Mouse (Mus musculus): ENCODE results near the gene Adarb2. TPM values are rescaled to one million over a fixed set of nuclear protein-coding genes. Genes with fewer than 3 reads are reported as not detected.

Gene Adarb2
- total RNA-seq, 2 experiments from 2014 or later = not detected

DNA sequence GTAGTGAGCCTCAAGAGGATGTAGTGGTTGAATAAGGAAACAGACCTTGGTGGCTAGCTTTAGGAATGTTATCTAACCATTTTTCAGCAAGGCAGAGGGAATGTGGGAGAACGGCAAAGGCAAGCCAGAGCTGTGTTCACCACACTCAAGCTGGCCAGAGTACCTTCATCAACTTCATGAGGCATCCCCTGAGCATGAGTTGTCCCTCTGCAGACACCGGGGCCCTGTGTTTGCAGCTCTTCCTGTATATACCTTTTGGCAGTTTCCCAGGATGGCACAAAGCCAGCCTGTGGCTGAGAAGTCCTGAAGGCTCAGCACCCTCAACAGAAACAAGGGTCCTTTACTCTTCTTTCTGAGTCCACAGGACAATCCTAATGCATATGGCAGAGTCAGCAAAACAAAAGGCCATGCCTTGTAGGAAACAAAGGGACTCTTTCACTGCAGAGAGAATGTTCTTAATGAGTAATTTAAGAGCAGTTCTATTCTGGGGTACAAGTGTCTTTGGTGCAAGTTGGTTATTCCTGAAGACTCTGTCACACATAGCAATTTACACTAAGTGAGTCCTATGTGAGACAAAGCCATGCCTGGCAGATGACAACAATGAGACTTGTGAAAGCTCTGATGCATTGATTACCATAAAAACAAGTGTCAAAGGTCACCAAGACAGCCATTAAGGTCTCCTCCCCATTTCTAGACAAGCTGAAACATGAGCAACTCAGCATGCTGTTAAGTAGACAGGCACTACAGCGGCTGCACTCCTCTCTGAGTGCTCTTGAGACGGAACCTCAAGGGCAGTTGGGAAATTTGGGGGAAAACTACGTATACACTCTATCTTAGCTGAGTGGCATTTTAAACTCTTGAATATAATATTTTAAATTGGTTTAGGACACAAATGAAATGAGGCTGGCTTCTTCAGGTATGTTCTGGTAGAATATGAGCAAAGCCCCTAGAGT, 431.0 kb downstream of the Adarb2 start:
- peak; percentile 32; the same call in 1 of the 2 replicates for ATAC-seq (replicated peaks; ENCODE audit: low FRiP score, low TSS enrichment, poor library complexity, severe bottlenecking)

DNA sequence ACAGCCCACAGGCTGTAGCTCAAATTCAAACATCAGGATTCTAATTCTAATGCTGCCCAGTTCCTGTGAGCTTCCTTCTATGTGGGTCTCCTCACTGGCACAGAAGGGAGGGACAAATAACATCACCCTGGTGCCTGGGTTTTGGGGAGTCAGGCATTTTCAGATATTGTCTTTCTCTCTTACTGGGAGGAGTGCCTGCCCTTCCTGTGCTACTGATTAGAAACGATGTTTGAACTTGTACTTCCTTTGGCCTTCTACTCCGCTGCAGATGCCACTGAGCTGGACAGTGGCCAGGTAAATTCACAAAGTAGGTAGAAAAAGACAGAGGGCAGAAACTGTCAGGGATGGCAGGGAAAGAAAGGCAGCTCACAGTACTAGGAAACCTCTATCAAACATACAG, 439.4 kb downstream of the Adarb2 start:
- peak; percentile 56 for ATAC-seq (replicated peaks; ENCODE audit: low FRiP score, low TSS enrichment, poor library complexity, severe bottlenecking)

DNA sequence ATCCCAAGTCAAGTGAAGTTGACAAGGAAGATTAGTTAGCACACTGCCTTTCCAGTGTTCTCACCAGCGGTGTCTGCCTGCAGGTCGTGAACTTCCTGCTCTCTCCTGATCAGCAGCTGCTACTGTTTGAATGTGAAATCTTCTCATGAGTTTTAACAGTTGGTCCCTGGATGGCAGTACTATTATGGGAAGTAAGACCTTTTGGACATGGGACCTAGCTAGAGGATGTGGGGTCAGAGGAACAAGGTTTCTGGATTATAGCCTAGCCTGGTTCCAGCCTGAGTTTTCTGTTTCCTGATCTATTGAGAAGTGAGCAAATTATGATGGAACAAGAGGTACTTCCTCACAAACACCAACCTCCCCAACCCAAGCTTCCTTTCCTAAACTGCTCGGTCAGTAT, 441.3 kb downstream of the Adarb2 start:
- ATAC-seq (replicated peaks; ENCODE audit: low FRiP score, low TSS enrichment, poor library complexity, severe bottlenecking) = no peak

DNA sequence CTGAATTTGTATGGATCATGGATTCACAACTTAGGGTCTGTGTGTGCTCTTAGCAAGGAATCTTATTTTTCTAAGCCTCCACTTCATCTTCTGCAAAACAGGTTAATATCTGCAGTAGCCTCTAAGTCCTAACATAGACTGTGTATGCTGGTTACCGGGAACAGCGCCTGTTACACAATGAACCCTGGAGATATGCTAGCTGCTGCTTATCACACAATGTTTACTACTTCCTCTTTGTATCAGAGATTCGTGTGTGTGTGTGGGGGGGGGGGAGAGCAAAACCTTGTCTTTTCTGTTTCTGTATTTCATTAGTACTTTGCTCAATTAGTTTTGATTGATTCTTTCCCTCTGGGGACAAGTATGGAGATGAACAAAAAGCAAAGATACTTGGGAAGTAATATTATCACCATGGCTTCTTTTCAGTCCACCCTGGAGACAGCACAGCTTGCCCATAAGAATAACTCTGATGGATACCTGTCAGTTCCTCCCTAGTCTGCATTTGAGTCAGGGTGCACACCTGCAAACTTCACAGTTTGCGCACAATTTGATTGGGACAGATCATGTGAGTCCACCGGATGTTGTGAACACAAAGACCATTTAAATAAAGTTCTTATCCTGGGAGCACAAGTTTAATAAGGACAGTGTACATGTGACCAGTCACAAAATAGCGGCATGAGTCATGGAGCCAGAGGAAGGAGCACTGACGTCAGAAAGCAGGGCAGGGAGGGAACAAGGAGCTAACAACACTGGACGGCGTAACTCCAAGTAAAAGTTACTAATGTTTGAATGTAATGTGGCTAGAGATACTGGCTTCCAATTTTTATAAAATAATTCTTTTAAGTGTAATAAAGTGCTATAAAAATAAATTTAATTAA, 442.4 kb downstream of the Adarb2 start:
- ATAC-seq (replicated peaks; ENCODE audit: low FRiP score, low TSS enrichment, poor library complexity, severe bottlenecking) = peak; percentile 88

DNA sequence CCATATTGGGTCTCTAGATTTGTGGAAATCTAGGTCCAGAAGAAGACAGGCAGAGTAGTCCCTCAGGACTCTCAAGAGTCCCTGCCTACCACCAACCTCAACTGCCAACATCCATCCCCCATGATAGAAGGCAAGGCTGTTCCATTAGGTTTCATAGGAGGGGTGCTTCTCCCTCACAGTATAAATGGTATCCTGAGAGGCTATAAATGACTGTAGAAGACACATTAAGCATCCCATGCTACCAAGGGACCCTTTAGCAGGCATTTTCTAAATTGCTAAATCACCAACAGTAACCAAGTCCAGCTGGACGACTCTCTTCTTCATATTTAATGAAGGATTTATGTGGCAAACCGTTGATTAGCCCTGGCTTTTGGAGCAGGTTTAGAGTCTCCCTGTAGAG, 446.6 kb downstream of the Adarb2 start:
- no peak for ATAC-seq (replicated peaks; ENCODE audit: low FRiP score, low TSS enrichment, poor library complexity, severe bottlenecking)

DNA sequence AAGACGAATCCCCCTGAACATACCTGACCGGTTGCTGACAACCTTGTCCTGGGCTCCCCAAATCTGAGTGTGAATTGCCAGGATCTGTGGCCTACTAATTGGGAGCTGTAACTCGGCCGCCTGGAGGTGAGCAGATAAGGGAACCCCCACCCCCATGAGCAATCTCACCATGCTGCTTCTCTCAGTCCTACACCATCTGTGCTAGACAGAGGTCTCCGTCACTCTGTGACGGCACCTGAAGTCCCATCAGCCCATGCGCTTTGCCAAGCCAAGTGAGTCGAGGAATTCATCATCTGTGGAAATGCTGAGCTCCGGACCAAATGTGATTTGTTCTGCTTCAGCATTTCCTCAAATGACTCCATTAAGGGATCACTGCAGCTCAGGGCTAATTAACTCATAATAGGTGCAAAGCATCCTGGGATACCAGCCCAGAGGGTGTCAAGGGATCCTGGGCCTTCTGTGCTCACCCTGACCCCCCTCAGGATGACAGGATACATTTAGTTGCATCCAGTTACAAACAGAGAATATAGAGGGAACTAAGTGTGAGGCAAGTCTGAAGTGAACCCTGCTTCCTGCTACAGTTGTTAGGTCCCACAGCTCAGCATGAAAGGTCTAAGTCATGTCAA, 462.1 kb downstream of the Adarb2 start:
- ATAC-seq (replicated peaks; ENCODE audit: low FRiP score, low TSS enrichment, poor library complexity, severe bottlenecking) = no peak

DNA sequence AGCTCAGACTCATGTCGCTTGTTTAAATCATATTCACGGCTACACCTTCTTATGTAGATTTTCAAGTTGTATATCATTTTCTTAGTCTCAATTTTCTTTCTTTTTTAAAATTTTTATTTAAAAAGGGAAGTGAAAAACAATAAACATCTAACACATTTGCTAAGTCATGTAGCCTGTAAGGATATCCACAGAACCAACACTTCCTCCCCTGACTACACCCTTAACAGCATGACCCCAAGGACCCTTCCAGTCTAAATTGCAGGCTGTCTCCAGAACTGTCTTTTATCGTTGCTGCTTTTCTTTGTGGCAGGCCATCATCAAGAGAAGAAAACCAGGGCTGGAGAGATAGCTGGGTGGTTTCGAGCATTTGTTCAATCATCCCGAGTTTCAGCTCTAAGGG, 474.5 kb downstream of the Adarb2 start:
- ATAC-seq (replicated peaks; ENCODE audit: low FRiP score, low TSS enrichment, poor library complexity, severe bottlenecking) = no peak

DNA sequence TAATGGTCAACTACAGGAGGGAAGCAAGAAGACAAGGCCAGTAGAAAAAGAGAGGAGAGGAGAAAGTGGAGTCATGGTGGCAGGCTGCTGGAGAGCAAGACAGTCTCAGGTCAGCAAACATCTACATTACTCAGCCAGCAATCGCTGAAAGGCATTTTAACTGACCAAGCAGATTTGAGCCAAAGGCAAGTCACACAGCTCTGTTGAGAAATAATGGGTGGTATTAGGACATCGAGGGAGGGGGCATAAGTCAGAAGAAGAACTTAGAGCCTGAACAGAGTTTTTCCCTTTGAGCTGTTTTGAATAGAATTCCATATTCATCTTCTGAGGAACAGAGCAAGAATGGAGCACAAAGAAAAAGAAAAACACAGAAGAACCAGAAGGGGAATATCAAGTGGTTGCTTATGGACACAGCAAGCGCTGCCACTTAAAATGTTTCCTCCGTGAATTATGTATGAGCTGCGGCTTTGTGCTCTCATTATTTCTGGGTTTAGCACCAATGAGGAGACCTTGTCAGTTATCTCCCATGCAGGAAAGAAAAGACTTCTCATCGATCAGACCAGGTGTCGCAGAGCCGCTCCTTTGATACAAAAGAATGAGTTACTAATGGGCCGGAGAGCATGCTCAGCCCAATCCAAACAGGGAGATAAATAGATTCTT, 477.9 kb downstream of the Adarb2 start:
- ATAC-seq (replicated peaks; ENCODE audit: low FRiP score, low TSS enrichment, poor library complexity, severe bottlenecking) = no peak

DNA sequence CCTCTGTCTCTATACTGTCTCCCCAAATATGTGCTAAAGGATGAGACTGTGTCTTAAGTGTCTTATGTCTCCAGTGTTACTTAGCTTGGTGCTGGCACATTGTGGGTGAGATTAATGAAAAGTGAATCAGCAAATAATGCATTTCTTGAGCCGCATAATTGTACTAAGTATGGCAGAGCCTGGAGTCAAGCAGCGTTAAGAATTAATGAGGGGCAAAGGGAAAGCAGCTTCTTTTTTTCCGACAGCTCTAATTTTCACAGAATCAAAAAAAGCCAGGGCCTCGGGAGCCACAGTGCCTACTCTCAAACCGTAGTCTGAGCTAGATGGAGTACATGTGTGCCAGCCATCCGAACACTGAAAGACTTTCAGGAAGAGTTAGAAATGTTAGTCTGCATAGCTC, 488.8 kb downstream of the Adarb2 start:
- ATAC-seq (replicated peaks; ENCODE audit: low FRiP score, low TSS enrichment, poor library complexity, severe bottlenecking) = no peak

DNA sequence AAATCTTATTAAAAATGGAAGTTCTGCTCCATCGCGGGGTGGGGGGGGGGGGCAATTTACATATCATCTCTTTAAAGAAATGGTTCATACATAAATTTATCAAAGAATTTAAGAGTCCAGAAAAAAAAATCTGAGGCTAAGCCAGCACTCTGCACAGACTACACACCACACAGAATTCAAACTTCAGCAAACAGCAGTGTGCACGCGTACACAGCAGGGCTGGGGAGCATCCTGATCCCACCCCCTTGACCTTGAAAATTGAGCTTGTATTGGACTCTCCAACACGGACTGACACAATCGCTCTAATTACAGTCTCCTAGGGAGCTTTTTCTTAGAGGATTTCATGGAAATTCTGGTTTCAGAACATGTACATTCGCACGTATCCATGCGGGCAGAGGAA, 490.1 kb downstream of the Adarb2 start:
- ATAC-seq (replicated peaks; ENCODE audit: low FRiP score, low TSS enrichment, poor library complexity, severe bottlenecking) = no peak

DNA sequence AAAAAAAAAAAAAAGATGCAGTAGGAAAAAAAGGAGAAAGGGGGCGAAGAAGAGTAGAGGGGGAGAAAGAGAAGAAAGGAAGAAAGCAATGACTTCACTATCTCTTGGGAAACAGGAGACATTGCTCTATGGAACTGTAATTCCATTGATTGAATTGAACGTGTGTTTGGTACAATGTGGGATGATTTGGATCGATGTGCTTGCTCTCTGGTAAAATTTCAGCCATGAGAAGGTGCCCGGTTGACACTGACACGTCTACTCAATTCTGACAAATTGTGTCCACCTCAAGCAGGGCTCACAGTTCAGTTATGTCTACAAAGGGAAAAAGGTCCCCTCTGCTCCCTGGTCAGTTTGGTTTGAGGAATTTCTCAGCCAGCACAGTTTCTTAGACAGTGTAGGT, 495.8 kb downstream of the Adarb2 start:
- no peak for ATAC-seq (replicated peaks; ENCODE audit: low FRiP score, low TSS enrichment, poor library complexity, severe bottlenecking)

DNA sequence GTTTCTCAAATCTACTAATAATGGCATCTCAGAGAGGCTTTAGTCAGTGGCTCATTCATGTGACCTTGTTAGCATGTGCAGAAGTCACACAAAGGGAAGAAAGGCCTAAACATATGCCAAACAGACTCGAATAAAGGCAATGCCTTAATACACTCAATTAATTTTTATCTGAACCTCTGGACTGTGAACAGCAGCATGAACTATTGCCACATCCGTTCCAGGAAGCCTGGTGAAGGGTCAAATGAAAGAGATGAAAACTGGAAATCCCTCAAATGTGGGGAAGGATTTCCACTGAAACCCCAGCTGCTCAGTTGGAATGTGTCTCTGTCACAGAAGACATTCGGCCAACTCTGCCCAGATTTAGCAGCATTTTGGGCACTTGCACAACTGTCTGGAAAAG, 497.2 kb downstream of the Adarb2 start:
- ATAC-seq (replicated peaks; ENCODE audit: low FRiP score, low TSS enrichment, poor library complexity, severe bottlenecking) = no peak

DNA sequence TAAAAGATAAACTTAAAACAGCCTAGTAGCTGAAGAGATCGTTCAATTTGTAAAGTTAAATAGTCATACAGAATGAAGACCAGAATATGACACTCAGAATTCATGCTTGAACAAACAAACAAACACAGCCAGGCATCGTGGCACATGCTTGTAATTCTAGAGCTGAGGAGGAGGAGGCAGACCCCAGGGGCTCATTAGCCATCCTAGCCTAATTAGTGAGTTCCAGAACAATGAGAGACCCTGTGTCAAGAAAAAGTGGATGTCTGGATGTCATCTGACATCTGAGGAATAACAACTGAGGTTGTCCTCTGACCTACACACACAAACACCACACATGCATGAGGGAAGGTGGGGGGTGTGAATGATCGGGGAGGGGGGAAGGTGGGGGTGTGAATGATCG, 498.3 kb downstream of the Adarb2 start:
- ATAC-seq (replicated peaks; ENCODE audit: low FRiP score, low TSS enrichment, poor library complexity, severe bottlenecking) = no peak

DNA sequence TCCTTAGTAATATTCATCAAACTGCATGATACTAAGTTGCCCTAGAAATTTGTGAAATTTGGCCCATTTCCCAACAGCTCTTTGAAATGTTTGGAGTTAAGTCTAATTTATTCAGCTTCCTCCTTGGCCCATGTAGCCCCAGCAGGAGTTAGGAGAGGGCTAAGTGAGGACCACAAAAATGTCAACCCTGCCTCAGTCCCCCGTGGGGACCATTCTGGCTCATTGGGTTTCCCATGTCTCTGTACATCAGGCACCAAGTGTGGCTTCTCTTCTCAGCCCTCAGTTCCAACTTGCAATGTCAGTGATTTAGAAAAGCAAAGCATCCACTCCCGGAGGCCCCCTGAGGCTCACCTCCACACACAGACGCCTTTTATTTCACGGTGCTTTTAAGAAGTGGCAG, 502.6 kb downstream of the Adarb2 start:
- ATAC-seq (replicated peaks; ENCODE audit: low FRiP score, low TSS enrichment, poor library complexity, severe bottlenecking) = no peak

DNA sequence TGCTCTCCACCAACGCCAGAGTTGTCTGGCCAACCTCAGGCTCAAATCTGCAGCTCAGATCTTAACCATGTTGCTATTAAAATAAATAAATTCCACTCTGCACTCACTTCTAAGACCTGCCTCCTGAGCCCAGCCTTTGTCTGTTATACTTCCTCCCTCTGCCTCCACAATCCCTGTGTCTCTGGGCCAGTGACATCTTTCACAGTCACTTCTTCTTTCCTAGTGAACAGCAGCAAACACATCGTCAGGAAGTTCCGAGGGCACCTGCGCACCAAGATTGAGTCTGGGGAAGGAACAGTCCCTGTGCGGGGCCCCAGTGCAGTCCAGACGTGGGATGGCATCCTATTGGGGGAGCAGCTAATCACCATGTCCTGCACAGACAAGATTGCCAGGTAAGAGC, 510.7 kb downstream of the Adarb2 start:
- ATAC-seq (replicated peaks; ENCODE audit: low FRiP score, low TSS enrichment, poor library complexity, severe bottlenecking) = no peak

DNA sequence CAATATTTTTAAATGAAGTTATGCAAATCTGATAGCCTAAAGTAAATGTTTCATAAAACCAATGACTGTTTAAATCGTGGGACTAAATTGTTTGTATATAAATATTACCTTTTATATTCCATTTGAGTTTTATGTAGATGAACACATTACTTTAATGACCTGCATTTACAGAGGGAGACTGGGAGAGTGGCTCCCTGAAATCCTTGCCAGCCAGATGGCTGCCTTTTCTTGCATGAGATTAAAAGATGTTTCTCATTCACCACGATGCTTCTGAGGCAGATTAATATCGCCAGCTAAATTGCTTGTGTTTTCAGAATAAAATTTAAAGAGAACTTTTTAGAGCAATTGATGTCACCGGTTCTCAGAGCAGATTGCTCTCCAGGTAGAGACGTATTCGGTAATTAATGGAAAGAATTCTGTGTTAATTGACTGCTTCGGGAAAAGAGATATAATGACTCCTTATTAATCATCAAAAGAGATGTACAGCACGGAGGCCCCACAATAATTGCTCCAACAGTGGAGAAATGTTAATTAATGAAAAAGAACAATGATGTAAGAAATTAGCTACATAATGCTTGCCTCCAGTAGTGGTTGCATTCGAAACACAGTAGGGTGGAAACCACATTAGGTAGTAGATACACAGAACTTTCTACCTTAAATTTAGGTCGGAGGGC, 527.4 kb downstream of the Adarb2 start:
- ATAC-seq (replicated peaks; ENCODE audit: low FRiP score, low TSS enrichment, poor library complexity, severe bottlenecking) = no peak

DNA sequence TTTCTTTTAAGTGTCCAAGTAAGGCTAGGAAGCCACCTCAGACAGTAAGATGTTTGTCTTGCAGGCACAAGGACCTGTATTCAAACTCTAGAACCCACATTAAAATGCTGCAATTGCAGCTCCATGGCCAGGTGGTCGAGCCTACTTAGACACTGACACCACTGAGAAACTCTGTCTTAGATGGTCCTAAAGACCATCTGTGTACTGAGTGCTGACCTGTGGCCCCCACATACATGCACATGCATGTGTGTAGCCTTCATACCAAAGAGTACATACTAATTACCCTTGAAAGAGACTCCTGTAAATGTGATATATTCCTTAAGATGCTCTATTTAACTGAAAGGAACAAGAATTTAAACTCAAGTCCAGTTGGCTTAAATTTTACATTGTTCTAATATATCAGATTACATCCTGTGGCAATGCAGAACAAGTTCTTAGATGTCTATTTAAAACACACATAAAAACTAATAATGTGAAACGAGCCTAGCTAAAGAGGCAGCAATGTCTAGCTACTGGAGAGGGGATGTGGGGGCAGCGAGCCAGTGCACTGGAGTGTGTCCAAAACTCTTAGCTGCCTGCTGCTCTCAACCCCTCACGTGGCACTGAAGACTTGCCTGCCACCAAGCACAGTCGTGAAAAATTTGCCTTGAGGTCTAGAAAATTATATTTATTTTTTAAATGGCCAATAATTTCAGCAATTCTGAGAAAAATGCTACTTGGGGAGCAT, 534.6 kb downstream of the Adarb2 start:
- no peak for ATAC-seq (replicated peaks; ENCODE audit: low FRiP score, low TSS enrichment, poor library complexity, severe bottlenecking)

DNA sequence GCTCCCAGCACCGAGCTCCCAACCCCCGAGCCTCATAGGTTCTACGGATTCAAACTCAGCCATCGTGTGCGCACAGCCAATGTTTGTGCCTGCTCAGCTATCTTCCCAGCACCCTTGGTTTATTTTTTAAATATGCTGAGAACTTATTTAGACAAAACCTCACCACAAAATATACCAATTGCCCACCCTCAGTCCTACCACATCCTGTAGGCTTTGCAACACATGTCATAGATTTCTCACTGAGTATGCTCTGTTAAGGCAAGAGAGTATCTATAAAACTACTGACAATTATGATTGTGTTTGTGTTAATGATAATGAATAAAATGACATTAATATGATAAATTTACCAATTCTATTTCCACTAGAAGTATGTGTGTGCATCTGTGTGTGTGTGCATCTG, 540.1 kb downstream of the Adarb2 start:
- no peak for ATAC-seq (replicated peaks; ENCODE audit: low FRiP score, low TSS enrichment, poor library complexity, severe bottlenecking)
